Mouse (Mus musculus) lung, adult 2 months (tissue): Measurements from ENCODE around the gene Bcar1.

Source experiments
- CTCF ChIP-seq: fragments of 200-500 bp; IDR thresholded peaks from 2 replicates; pipeline ENCODE4 v1.5.1; 2011; ENCODE audit warnings: mild to moderate bottlenecking, low read length, control low read depth; ENCODE audit not compliant: insufficient read depth
- POLR2A ChIP-seq: fragments of 200-500 bp; IDR thresholded peaks from 2 replicates; pipeline ENCODE4 v1.6.1; 2011; ENCODE audit warnings: low read depth, mild to moderate bottlenecking, control low read depth, low read length, borderline replicate concordance; ENCODE audit errors: extremely low read depth

DNA sequence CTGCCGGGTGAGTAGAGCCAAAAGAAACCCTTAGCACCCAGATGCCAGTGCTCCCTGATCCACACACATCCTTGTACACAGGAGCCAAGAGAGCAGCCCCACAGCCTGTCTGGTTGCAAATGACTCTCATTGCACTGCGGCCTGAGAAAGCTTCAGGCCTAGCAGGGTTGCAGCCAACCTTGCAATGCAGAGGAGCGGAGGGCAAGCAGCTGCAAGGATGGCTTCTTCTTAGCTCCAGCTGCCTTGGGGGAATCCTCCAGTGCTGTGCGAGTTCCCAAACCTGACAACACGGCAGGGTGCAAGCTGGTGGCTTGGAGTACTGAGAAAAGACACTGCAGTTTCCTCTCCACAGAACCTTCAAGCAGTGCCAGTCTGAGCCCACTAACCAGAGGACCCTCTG, 15.1 kb downstream of the Bcar1 start:
- TF ChIP-seq CTCF (no peak), POLR2A (no peak)
